Mouse (Mus musculus) large intestine, adult 2 months (tissue): ENCODE data around the gene Dclk1. TPM values are rescaled to one million over a fixed set of nuclear protein-coding genes. Genes with fewer than 3 reads are reported as not detected.

Source experiments
- DNase-seq: peaks from one replicate; pipeline ENCODE4 v3.0.0-alpha.2; 2012; ENCODE audit warnings: low read depth, low spot score
- WGBS: fragments of 180-500 bp; shearing (Covaris S2); methylation state at CpG from one replicate; pipeline ENCODE4 v1.1.7; 2018; 5-methylcytosine and 5-hydroxymethylcytosine counted together
- polyA plus RNA-seq: library from polyadenylated mRNA; depleted of rRNA; stranded (reverse); fragments of >200 nt; gene quantifications from 2 replicates; pipeline ENCODE4 v1.2.3, GENCODE M21; 2012

Dclk1 gene
- polyA plus RNA-seq, 1 experiment, result 1.9 TPM

GRCm38 (mm10) chr3:55320572-55320971 is 78.4 kb downstream of the Dclk1 start:
- DNase-seq, result no peak
- 81% methylated on average over 3 of the region's 3 CpGs for WGBS

- no peak for DNase-seq
- 46% methylated on average over 1 of the region's 1 CpGs for WGBS
These were observed 81.9 kb downstream of the Dclk1 start for GRCm38 (mm10) chr3:55324029-55324428.

- no peak for DNase-seq
- 82% methylated on average over 4 of the region's 4 CpGs for WGBS
These were observed 88.3 kb downstream of the Dclk1 start for GRCm38 (mm10) chr3:55330496-55330895.

DNA sequence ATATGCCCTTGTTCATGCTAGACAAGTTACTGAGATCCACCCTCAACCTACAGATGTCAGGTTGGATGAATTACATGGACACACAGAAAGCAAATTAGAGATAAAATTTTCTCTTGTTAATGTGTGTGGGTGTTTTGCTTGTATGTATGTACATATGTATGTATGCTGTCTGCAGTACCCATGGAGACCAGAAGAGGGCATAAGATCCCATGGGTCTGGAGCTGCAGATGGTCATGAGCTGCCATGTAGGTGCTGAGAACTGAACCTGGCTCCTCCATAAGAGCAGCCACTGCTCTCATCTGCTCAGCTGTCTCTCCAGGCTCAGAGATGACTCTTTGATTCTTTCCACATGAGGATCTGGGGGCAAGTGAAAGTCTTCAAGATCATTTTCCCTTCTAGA is 89.5 kb downstream of the Dclk1 start:
- DNase-seq, result no peak

GRCm38 (mm10) chr3:55333511-55333910 is 91.3 kb downstream of the Dclk1 start:
- 72% methylated on average over 3 of the region's 3 CpGs for WGBS
- no peak for DNase-seq

GRCm38 (mm10) chr3:55336895-55337294 is 94.7 kb downstream of the Dclk1 start:
- DNase-seq, result no peak
- 45% methylated on average over 11 of the region's 11 CpGs for WGBS

DNA sequence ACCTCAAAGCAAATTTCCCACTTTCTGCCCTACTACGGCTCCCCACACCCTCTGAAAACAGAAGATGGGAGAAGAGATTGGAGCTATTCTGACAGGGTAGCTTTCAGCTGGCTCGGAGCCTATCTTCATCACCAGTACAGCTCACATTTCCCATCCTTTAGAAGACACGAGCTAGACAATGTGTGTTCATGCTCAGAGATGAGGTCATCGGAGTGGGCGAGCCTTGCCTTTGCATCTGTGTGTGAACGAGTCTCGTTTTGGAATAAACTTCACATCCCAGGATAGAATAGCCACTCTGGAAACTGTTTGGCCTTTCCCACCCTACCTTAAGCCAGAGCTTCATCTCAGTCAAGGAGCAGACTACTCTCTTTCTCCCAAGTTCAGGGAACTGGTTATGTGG is 95.5 kb downstream of the Dclk1 start:
- no peak for DNase-seq
- 74% methylated on average over 7 of the region's 7 CpGs for WGBS

- WGBS, result 79% methylated on average over 4 of the region's 4 CpGs
- no peak for DNase-seq
These were observed 100.3 kb downstream of the Dclk1 start for GRCm38 (mm10) chr3:55342445-55342844.

- DNase-seq, result no peak
- 40% methylated on average over 16 of the region's 16 CpGs for WGBS
These were observed 105.3 kb downstream of the Dclk1 start for GRCm38 (mm10) chr3:55347371-55348025.

- no peak for DNase-seq
- WGBS, result 89% methylated on average over 5 of the region's 5 CpGs
These were observed 105.8 kb downstream of the Dclk1 start for GRCm38 (mm10) chr3:55348026-55348390.

DNA sequence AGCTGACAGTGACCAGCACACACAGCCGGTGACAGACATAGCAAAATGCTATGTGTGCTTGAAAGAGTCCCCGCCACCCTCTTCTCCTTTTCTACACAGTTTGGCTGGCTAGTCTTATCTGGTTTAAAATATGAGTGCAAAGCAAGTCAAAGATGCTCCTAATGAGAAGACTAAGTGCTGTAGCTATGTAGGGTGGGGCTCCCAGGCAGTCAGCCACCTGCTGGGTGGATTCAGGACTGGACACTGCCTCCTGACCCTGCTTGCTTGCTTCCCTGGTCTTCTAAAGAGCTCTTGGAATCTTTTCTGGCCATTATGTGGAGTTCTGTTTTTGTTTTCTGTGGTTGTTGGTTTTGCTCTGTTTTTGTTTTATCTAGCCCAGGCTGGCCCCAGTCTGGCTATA is 108.0 kb downstream of the Dclk1 start:
- WGBS, result 86% methylated on average over 2 of the region's 2 CpGs
- no peak for DNase-seq

DNA sequence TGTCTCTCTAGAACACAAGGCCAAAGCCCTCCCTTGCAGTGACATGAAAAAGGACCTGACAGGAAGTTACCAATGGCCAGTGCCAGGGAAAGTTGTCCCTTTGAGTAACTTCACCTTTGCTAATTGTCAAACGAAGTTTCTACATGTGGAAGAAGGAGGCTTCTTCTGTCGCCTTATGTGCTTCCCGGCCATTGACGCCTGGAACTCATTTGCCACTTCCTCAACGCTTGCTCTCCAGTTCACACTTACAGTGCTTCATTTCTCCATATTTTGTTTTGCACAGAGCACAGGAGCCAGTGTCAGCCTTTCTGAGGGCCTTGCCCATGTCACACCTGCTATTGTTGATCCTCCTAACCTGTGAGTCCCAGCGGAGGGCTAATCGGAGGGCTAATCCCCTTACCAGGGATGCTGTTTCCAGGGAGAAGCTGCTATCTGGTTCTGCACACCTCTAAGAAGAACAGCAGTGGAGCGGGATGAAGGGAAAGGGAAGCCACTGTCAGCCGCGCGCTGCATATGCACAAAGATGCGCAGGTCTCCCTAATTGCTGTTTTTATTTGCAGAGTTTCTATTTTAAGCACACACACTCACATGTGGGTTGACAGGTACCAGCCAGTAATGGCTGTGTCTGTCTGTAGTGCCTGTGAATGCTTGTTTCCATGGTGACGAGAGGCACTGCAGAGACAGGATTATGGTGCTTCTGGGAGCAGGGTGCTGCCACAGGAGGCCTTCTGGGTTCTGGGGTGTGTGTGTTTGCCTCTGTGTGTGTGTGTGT is 109.3 kb downstream of the Dclk1 start:
- WGBS, result 55% methylated on average over 13 of the region's 13 CpGs
- DNase-seq, result no peak

GRCm38 (mm10) chr3:55352529-55352928 is 110.4 kb downstream of the Dclk1 start:
- WGBS, result 77% methylated on average over 14 of the region's 14 CpGs
- DNase-seq, result no peak

DNA sequence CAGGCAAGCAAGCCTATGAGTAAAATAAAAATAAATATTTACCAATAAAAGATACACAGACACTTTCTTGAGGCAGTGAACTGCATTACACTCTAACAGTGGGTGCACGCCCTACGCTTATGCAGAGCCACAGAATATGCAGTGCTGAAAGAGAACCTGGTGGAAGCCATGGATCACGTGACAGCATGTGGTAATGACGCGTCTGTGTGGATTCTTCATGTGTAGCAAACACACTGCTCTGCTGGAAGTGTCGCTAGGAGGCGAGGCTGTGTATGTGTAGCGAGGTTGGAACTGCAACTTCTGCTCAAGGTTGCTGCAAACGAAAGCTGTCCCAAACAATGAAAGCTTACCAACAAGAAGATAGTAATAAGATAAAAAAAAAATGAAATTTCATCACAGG is 111.0 kb downstream of the Dclk1 start:
- WGBS, result 75% methylated on average over 9 of the region's 9 CpGs
- no peak for DNase-seq

- 45% methylated on average over 13 of the region's 13 CpGs for WGBS
- no peak for DNase-seq
These were observed 111.8 kb downstream of the Dclk1 start for GRCm38 (mm10) chr3:55353909-55354511.

GRCm38 (mm10) chr3:55354765-55355164 is 112.6 kb downstream of the Dclk1 start:
- DNase-seq, result peak; percentile 24
- WGBS, result 3% methylated on average over 3 of the region's 3 CpGs

- 61% methylated on average over 8 of the region's 8 CpGs for WGBS
- DNase-seq, result no peak
These were observed 116.3 kb downstream of the Dclk1 start for GRCm38 (mm10) chr3:55358486-55358885.

DNA sequence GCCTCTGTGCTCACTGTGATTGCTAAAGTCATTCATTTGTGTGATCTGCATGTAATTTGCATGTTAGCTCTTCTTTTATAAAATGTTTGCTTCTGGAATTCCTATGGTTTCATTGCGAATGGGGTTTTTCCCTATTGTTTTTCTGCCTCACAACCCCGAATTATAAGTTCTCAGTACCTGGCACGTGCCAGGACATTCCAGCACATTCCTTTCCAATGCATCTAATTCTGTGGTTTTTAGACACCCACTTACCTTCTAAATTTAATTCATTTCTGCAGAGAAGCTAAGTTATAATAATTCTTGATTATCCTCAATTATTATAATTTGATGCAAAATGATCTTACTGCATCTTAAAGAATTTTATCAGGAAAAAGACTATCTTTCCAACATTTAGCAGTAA is 118.7 kb downstream of the Dclk1 start:
- WGBS, result 87% methylated on average over 3 of the region's 3 CpGs
- DNase-seq, result no peak

GRCm38 (mm10) chr3:55367166-55367565 is 125.0 kb downstream of the Dclk1 start:
- WGBS, result 95% methylated on average over 8 of the region's 8 CpGs

GRCm38 (mm10) chr3:55369156-55369555 is 127.0 kb downstream of the Dclk1 start:
- DNase-seq, result no peak
- WGBS, result 35% methylated on average over 7 of the region's 7 CpGs

More at GRCm38 (mm10) chr3:55367166-55367565, 125.0 kb downstream of the Dclk1 start:
- no peak for DNase-seq

- WGBS, result 4% methylated on average over 11 of the region's 11 CpGs
These were observed 131.5 kb downstream of the Dclk1 start for GRCm38 (mm10) chr3:55373689-55374088.

More at GRCm38 (mm10) chr3:55373689-55374088, 131.5 kb downstream of the Dclk1 start:
- DNase-seq, result no peak
